Mouse (Mus musculus) erythroblast, embryonic 14.5 days (primary cell): ENCODE data around the gene Nudt16l1.

Experiments used
- GATA1 ChIP-seq: IDR thresholded peaks from 2 replicates; pipeline ENCODE4 v1.6.1; 2012; ENCODE audit warnings: low read length, inconsistent platforms, mixed read lengths
- TAL1 ChIP-seq: IDR thresholded peaks from 3 replicates; pipeline ENCODE4 v1.6.1; 2012; ENCODE audit warnings: low read length, inconsistent platforms, mixed read lengths

DNA sequence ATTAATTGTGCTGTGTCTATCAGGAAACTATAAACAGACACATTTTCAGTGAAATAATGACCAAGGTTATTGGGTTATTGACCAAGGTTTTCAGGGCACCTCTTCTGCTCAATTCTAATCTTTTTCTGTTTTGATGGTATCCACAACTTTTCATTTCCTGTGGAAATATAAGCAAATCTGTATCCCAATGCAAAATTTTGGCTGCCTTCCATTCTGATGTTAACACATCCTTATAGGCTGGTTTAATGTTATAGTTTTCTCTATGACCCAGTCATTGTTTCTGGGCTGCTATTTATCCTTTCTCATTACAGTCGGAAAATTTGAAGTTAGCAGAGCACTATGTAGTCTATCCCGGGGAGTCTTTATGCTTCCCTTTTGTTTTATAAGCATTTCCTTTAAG lies 38.9 kb upstream of the Nudt16l1 start:
- no peak for TF ChIP-seq GATA1
- TF ChIP-seq TAL1, result no peak
